Mouse (Mus musculus) heart, postnatal 0 days (tissue): ENCODE data around the gene Gfod1. TPM values are rescaled to one million over a fixed set of nuclear protein-coding genes. Genes with fewer than 3 reads are reported as not detected.

Source experiments
- ATAC-seq: fragments of 200-750 bp; cut with Nextera tagmentation; 2 replicates; pipeline ENCODE4 v1.8.0; 2017; ENCODE audit warnings: low read depth, moderate number of reproducible peaks, moderate library complexity; ENCODE audit not compliant: insufficient read depth
- DNase-seq: peaks from one replicate; pipeline ENCODE4 v3.0.0-alpha.2; 2016; ENCODE audit warnings: low spot score
- H3K27ac ChIP-seq: fragments of 300-500 bp; sonication (generic); 2 replicates; pipeline ENCODE4 v1.5.1; 2014; ENCODE audit warnings: low read depth, mild to moderate bottlenecking
- H3K27me3 ChIP-seq: fragments of 300-500 bp; sonication (generic); 2 replicates; pipeline ENCODE4 v1.6.1; 2014; ENCODE audit warnings: low read length, mixed read lengths; ENCODE audit not compliant: control insufficient read depth, insufficient read depth
- H3K36me3 ChIP-seq: fragments of 300-500 bp; sonication (generic); replicated peaks from 2 replicates; pipeline ENCODE4 v1.6.1; 2014; ENCODE audit warnings: low read length, mixed read lengths; ENCODE audit not compliant: control insufficient read depth, insufficient read depth
- H3K4me1 ChIP-seq: fragments of 300-500 bp; sonication (generic); 2 replicates; pipeline ENCODE4 v1.6.1; 2014; ENCODE audit warnings: antibody characterized with exemption; ENCODE audit not compliant: control insufficient read depth, insufficient read depth
- H3K4me2 ChIP-seq: fragments of 300-500 bp; sonication (generic); 2 replicates; pipeline ENCODE4 v1.6.1; 2014; ENCODE audit warnings: low read depth, mild to moderate bottlenecking, low read length, moderate library complexity
- H3K4me3 ChIP-seq: fragments of 300-500 bp; sonication (generic); 2 replicates; pipeline ENCODE4 v1.5.1; 2014; ENCODE audit warnings: low read depth, low read length
- H3K9ac ChIP-seq: fragments of 300-500 bp; sonication (generic); replicated peaks from 2 replicates; pipeline ENCODE4 v1.6.1; 2014; ENCODE audit warnings: low read depth, low read length, mixed read lengths
- H3K9me3 ChIP-seq: fragments of 300-500 bp; sonication (generic); replicated peaks from 2 replicates; pipeline ENCODE4 v1.6.1; 2016; ENCODE audit warnings: low read length; ENCODE audit not compliant: control insufficient read depth
- CTCF ChIP-seq: IDR thresholded peaks from 2 replicates; pipeline ENCODE4 v1.5.1; 2016; ENCODE audit warnings: antibody characterized with exemption, control low read depth, low read depth
- EP300 ChIP-seq: IDR thresholded peaks from 2 replicates; pipeline ENCODE4 v1.6.1; 2016; ENCODE audit warnings: antibody characterized with exemption, low read depth
- WGBS: fragments of 180-500 bp; shearing (Covaris S2); extraction: QIAGEN DNeasy Blood & Tissue Kit; methylation state at CpG from one replicate; pipeline ENCODE4 v1.1.7; 2014; 5-methylcytosine and 5-hydroxymethylcytosine counted together
- polyA plus RNA-seq: library from polyadenylated mRNA; unstranded; fragments of >200 nt; fragmentation: Nextera tagmentation; extraction: Ambion mirVana; gene quantifications from 2 replicates; pipeline ENCODE4 v1.2.1, GENCODE M21; 2015
- total RNA-seq: library from RNA; depleted of rRNA; stranded (reverse); fragments of >200 nt; gene quantifications from 2 replicates; pipeline ENCODE4 v1.2.3, GENCODE M21; 2014; ENCODE audit warnings: low replicate concordance

Gene Gfod1
- total and polyA plus RNA-seq, 2 experiments from 2014 or later = 2.5 to 20.5 TPM

DNA sequence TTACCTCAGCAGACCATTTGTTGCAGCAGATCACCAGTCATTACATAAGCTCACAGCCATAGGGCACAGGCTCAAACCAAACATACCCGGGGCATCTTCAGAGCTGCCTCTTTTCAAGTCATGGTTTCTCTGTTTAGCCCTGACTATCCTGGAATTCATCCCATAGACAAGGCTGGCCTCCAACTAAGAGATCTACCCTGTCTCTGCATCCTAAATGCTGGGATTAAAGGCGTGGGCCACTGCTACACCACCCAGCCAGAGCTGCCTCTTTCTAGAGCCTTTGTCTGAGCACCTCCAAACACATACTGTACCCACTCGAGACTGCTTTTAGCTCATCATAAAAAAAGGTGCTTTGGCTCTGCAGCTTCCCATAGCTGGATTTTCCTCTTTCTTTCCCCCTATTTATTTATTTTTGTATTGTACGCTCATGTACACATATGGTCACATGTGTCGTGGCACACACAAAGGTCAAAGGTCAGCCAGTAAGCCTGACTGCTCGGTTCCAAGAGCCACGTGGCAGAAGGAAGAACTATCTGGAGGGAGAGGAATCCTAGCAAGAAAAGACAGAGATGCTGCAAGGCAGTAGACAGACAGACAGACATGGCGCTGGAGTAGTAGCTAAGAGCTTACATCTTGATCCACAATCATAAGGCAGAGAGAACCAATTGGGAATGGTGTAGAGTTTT, 51.7 kb downstream of the Gfod1 start:
- Histone ChIP-seq H3K27me3 (no peaks in the 10 kb centered on the region), H3K4me3 (no peak overlapping the region), H3K4me1 (peaks cover 14% of the 10 kb centered on the region), H3K36me3 (no peaks in the 10 kb centered on the region), H3K4me2 (no peak overlapping the region), H3K27ac (no peak overlapping the region), H3K9me3 (no peaks in the 10 kb centered on the region), H3K9ac (no peak overlapping the region)
- DNase-seq (no peak), ATAC-seq (no peak)
- TF ChIP-seq CTCF = no peak
- TF ChIP-seq EP300 = no peak
- 93% methylated on average over 8 of the region's 8 CpGs for WGBS

DNA sequence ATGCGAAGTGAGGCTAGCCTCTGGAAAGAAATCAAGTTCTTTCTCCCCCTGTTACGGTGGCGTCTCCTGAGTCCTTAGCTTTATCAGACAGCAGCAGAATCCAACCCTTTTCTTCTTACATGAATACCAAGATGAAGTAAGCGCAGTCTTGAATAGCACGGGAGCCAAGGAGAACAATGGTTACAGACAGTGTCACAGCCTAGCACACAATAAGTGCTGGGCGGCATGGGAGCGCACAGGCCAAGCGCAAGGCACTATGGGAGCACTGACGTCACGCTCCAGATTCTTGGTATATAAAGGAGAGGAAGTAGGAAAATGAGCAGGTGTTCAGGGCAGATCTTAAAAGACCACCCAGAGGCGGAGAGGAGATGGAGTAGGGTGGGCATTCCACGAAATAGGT, 52.6 kb downstream of the Gfod1 start:
- no peak overlapping the region for H3K4me2 ChIP-seq
- ATAC-seq (no peak), DNase-seq (no peak)
- WGBS = 87% methylated on average over 12 of the region's 12 CpGs
- H3K27me3 ChIP-seq = no peaks in the 10 kb centered on the region
- H3K9me3 ChIP-seq = no peaks in the 10 kb centered on the region
- peaks cover 14% of the 10 kb centered on the region for H3K4me1 ChIP-seq
- no peak overlapping the region for H3K27ac ChIP-seq
- H3K9ac ChIP-seq = no peak overlapping the region
- no peak overlapping the region for H3K4me3 ChIP-seq
- TF ChIP-seq CTCF = no peak
- TF ChIP-seq EP300 = no peak
- H3K36me3 ChIP-seq = no peaks in the 10 kb centered on the region

DNA sequence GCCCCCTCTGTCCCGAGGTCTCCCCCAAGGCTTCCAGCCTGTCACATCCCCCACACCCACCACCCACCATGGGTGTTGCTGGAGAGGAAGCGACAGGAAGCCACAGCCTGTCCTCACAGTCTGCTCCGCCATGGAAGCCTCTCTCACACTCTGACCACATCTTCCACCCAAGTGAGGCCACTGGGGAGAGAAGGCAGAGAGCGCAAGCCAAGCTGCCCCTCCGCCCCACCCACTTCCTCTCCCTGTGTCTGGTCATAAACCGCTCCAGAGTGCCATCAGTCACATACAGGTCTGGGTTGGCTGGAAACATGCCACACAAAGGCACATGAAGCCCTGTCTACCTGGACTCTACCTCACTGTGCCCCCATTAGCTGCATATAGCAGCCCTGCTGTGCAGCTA, 53.3 kb downstream of the Gfod1 start:
- DNase-seq (no peak), ATAC-seq (no peak)
- 74% methylated on average over 6 of the region's 6 CpGs for WGBS
- Histone ChIP-seq H3K4me1 (peaks cover 14% of the 10 kb centered on the region), H3K27ac (no peak overlapping the region), H3K9me3 (no peaks in the 10 kb centered on the region), H3K36me3 (no peaks in the 10 kb centered on the region), H3K4me3 (no peak overlapping the region), H3K4me2 (no peak overlapping the region), H3K9ac (no peak overlapping the region), H3K27me3 (no peaks in the 10 kb centered on the region)
- TF ChIP-seq EP300 (no peak), CTCF (no peak)

DNA sequence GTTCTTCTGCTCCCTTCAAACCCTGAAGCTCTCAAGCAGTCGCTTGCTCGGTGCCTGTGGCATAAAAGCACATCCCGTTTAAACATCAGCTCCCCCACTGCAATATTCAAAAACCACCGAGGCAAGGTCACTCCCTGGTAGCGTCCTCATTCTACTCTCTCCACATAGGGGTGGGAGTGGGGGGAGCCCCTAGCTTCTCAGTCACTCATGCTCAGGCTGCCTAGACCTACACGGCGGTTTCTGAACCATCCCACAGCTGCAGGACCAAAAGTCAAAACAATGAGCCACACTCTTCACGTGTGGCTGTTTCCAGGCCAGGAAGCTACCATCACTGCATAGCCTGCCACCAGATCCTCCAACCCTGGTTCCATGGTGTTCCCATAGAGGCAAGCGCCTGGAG, 53.9 kb downstream of the Gfod1 start:
- 81% methylated on average over 9 of the region's 9 CpGs for WGBS
- no peak overlapping the region for H3K27ac ChIP-seq
- no peaks in the 10 kb centered on the region for H3K36me3 ChIP-seq
- TF ChIP-seq EP300 (no peak), CTCF (no peak)
- no peak overlapping the region for H3K4me2 ChIP-seq
- H3K4me3 ChIP-seq = no peak overlapping the region
- no peak for DNase-seq
- peaks cover 14% of the 10 kb centered on the region for H3K4me1 ChIP-seq
- H3K27me3 ChIP-seq = no peaks in the 10 kb centered on the region
- no peak overlapping the region for H3K9ac ChIP-seq
- ATAC-seq = no peak
- H3K9me3 ChIP-seq = no peaks in the 10 kb centered on the region

DNA sequence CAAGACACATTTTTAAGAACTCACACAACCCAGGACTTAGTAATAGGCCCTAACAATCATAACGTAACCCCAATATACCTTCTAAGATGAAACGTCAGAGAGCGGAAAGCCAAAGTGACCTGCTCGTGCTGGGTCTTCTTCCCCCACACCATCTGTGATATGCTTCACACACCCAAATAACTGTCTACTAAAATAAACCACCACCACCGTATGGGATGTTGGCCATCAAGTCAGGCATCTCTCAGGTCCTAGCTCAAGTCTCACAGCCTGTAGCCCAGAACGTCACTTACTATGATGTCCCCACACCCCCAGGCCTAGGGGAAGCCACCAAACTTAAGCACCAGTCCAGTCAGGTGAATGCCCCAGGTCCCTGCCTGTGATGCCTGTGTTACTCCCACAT, 55.6 kb downstream of the Gfod1 start:
- Histone ChIP-seq H3K36me3 (no peaks in the 10 kb centered on the region), H3K4me1 (peaks cover 14% of the 10 kb centered on the region), H3K4me2 (no peak overlapping the region), H3K4me3 (no peak overlapping the region), H3K27ac (no peak overlapping the region), H3K9ac (no peak overlapping the region), H3K9me3 (no peaks in the 10 kb centered on the region), H3K27me3 (no peaks in the 10 kb centered on the region)
- no peak for DNase-seq
- 89% methylated on average over 6 of the region's 6 CpGs for WGBS
- no peak for TF ChIP-seq EP300
- TF ChIP-seq CTCF = no peak
- ATAC-seq = no peak

DNA sequence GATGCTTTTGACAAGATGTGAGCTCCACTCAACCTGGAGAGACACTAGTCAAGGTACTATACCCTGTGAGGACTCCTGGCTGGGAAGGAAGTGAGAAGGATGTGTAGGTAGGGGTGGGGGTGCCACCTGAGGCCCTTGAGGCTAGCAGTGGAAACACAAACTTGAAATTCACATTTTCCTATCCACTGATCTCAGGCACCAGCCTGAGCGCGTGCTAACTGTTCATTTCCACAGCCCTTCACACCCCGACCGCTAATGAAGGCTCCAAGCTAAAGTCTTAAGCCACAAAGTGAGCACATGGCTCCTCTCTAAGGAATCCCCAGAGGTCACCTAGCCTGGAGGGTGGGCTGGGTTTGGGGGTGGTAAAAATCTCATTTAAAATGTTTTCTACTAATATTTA, 57.1 kb downstream of the Gfod1 start:
- 99% methylated on average over 4 of the region's 4 CpGs for WGBS
- no peaks in the 10 kb centered on the region for H3K27me3 ChIP-seq
- no peak for DNase-seq
- H3K9ac ChIP-seq = no peak overlapping the region
- H3K36me3 ChIP-seq = no peaks in the 10 kb centered on the region
- H3K4me1 ChIP-seq = peaks cover 17% of the 10 kb centered on the region; the same call in 1 of the 2 replicates
- TF ChIP-seq CTCF (no peak), EP300 (no peak)
- no peak for ATAC-seq
- H3K9me3 ChIP-seq = no peaks in the 10 kb centered on the region
- no peak overlapping the region for H3K27ac ChIP-seq
- no peak overlapping the region for H3K4me3 ChIP-seq
- H3K4me2 ChIP-seq = no peak overlapping the region
